Mouse (Mus musculus) erythroblast, embryonic 14.5 days (primary cell): Measurements from ENCODE around the gene Neurod1. TPM values are rescaled to one million over a fixed set of nuclear protein-coding genes. Genes with fewer than 3 reads are reported as not detected.

ENCODE experiments used
- H3K27me3 ChIP-seq: 2 replicates; pipeline ENCODE4 v1.6.1; 2012; ENCODE audit warnings: inconsistent platforms; ENCODE audit not compliant: control insufficient read depth
- H3K36me3 ChIP-seq: 2 replicates; pipeline ENCODE4 v1.6.1; 2012; ENCODE audit warnings: mild to moderate bottlenecking, inconsistent platforms; ENCODE audit not compliant: control insufficient read depth
- H3K4me1 ChIP-seq: 2 replicates; pipeline ENCODE4 v1.6.1; 2012; ENCODE audit warnings: inconsistent platforms; ENCODE audit not compliant: control insufficient read depth
- H3K4me3 ChIP-seq: replicated peaks from 2 replicates; pipeline ENCODE3; 2012; ENCODE audit warnings: moderate library complexity, mild to moderate bottlenecking, inconsistent platforms
- H3K9me3 ChIP-seq: 2 replicates; pipeline ENCODE4 v1.6.1; 2012; ENCODE audit warnings: low read length, inconsistent platforms, mixed read lengths; ENCODE audit not compliant: control insufficient read depth
- GATA1 ChIP-seq: IDR thresholded peaks from 2 replicates; pipeline ENCODE4 v1.6.1; 2012; ENCODE audit warnings: low read length, inconsistent platforms, mixed read lengths
- TAL1 ChIP-seq: IDR thresholded peaks from 3 replicates; pipeline ENCODE4 v1.6.1; 2012; ENCODE audit warnings: low read length, inconsistent platforms, mixed read lengths
- polyA plus RNA-seq: library from polyadenylated mRNA; stranded (reverse); fragments of >175 nt; gene quantifications from 2 replicates; pipeline ENCODE4 v1.2.3, GENCODE M21; 2012

Gene Neurod1
- polyA plus RNA-seq, 1 experiment: not detected

GRCm38 (mm10) chr2:79449371-79449770 lies 7.2 kb downstream of the Neurod1 start:
- Histone ChIP-seq H3K9me3 (no peaks in the 10 kb centered on the region), H3K36me3 (no peaks in the 10 kb centered on the region), H3K4me3 (no peak overlapping the region), H3K27me3 (peaks cover 16% of the 10 kb centered on the region), H3K4me1 (no peaks in the 10 kb centered on the region)
- TF ChIP-seq TAL1: no peak
- no peak for TF ChIP-seq GATA1

GRCm38 (mm10) chr2:79447198-79447597 lies 9.4 kb downstream of the Neurod1 start:
- Histone ChIP-seq H3K9me3 (no peaks in the 10 kb centered on the region), H3K4me1 (no peaks in the 10 kb centered on the region), H3K36me3 (no peaks in the 10 kb centered on the region), H3K4me3 (no peak overlapping the region), H3K27me3 (peaks cover 3% of the 10 kb centered on the region)
- TF ChIP-seq GATA1 (no peak), TAL1 (no peak)

GRCm38 (mm10) chr2:79443861-79444620 lies 12.5 kb downstream of the Neurod1 start:
- H3K4me3 ChIP-seq: no peak overlapping the region
- no peaks in the 10 kb centered on the region for H3K4me1 ChIP-seq
- H3K36me3 ChIP-seq: no peaks in the 10 kb centered on the region
- TF ChIP-seq TAL1 (no peak), GATA1 (no peak)
- no peaks in the 10 kb centered on the region for H3K9me3 ChIP-seq
- no peaks in the 10 kb centered on the region for H3K27me3 ChIP-seq

GRCm38 (mm10) chr2:79443401-79443800 lies 13.2 kb downstream of the Neurod1 start:
- Histone ChIP-seq H3K27me3 (no peaks in the 10 kb centered on the region), H3K9me3 (no peaks in the 10 kb centered on the region)
- TF ChIP-seq GATA1 (no peak), TAL1 (no peak)

GRCm38 (mm10) chr2:79442906-79443305 lies 13.6 kb downstream of the Neurod1 start:
- Histone ChIP-seq H3K9me3 (no peaks in the 10 kb centered on the region), H3K4me3 (no peak overlapping the region), H3K4me1 (no peaks in the 10 kb centered on the region), H3K27me3 (no peaks in the 10 kb centered on the region), H3K36me3 (no peaks in the 10 kb centered on the region)
- TF ChIP-seq GATA1: no peak
- no peak for TF ChIP-seq TAL1

More at GRCm38 (mm10) chr2:79443401-79443800, 13.2 kb downstream of the Neurod1 start:
- no peaks in the 10 kb centered on the region for H3K36me3 ChIP-seq
- H3K4me1 ChIP-seq: no peaks in the 10 kb centered on the region
- no peak overlapping the region for H3K4me3 ChIP-seq

- H3K4me3 ChIP-seq: no peak overlapping the region
- no peak for TF ChIP-seq TAL1
- no peak for TF ChIP-seq GATA1
- no peaks in the 10 kb centered on the region for H3K36me3 ChIP-seq
- no peaks in the 10 kb centered on the region for H3K27me3 ChIP-seq
- H3K9me3 ChIP-seq: no peaks in the 10 kb centered on the region
- H3K4me1 ChIP-seq: no peaks in the 10 kb centered on the region
Observed at GRCm38 (mm10) chr2:79442227-79442626, 14.3 kb downstream of the Neurod1 start.

GRCm38 (mm10) chr2:79430061-79430460 lies 26.5 kb downstream of the Neurod1 start:
- no peak for TF ChIP-seq TAL1
- TF ChIP-seq GATA1: no peak

GRCm38 (mm10) chr2:79429650-79430049 lies 26.9 kb downstream of the Neurod1 start:
- Histone ChIP-seq H3K27me3 (peaks cover 25% of the 10 kb centered on the region), H3K4me1 (no peaks in the 10 kb centered on the region; the same call in 1 of the 2 replicates), H3K36me3 (no peaks in the 10 kb centered on the region), H3K4me3 (no peak overlapping the region), H3K9me3 (no peaks in the 10 kb centered on the region)
- TF ChIP-seq GATA1 (no peak), TAL1 (no peak)

More at GRCm38 (mm10) chr2:79430061-79430460, 26.5 kb downstream of the Neurod1 start:
- Histone ChIP-seq H3K27me3 (peaks cover 25% of the 10 kb centered on the region), H3K36me3 (no peaks in the 10 kb centered on the region), H3K4me1 (no peaks in the 10 kb centered on the region; the same call in 1 of the 2 replicates), H3K4me3 (no peak overlapping the region), H3K9me3 (no peaks in the 10 kb centered on the region)

- Histone ChIP-seq H3K9me3 (no peaks in the 10 kb centered on the region), H3K36me3 (no peaks in the 10 kb centered on the region), H3K4me3 (peak overlapping the region; percentile 43), H3K4me1 (no peaks in the 10 kb centered on the region; the same call in 1 of the 2 replicates), H3K27me3 (peaks cover 25% of the 10 kb centered on the region)
- TF ChIP-seq GATA1: no peak
- TF ChIP-seq TAL1: no peak
Observed at GRCm38 (mm10) chr2:79429108-79429507, 27.4 kb downstream of the Neurod1 start.
